ENCODE assay signal across 12 mouse cellular contexts in genomic region chr14:48331623-48332000, GRCm38 (mm10).
A peak's percentile ranks its signal among the peaks of the same experiment; 100 is the strongest.
DNase-seq lines count a peak whose midpoint lies in the region; ATAC-seq lines count a peak whose summit lies in the region.
"Had no signal": no experiment of that assay in that cellular context is flagged by ENCODE, and none has a peak within 500 bp of the region (broad histone marks: within the 10 kb centered on the region; RNA-seq: fewer than 3 reads in every experiment).

No protein-coding gene starts in this region.

- H3K9ac ChIP-seq in kidney, embryonic 14.5 days (ENCODE audit: low read depth, low read length), result no peak overlapping the region
- no peak overlapping the region for H3K9ac ChIP-seq in forebrain, embryonic 16.5 days (replicated peaks; ENCODE audit: low read depth, low read length)
- no peak overlapping the region for H3K9ac ChIP-seq in limb, embryonic 11.5 days (ENCODE audit: low read length)
- H3K9ac ChIP-seq: heart, embryonic 15.5 days had no signal

- H3K4me2 ChIP-seq in kidney, embryonic 14.5 days (replicated peaks; ENCODE audit: low read depth, low read length), result no peak overlapping the region
- H3K4me2 ChIP-seq in forebrain, embryonic 16.5 days (ENCODE audit: low read length), result no peak overlapping the region
- no peak overlapping the region for H3K4me2 ChIP-seq in limb, embryonic 11.5 days (ENCODE audit: low read depth, severe bottlenecking)
- H3K4me2 ChIP-seq: liver, embryonic 11.5 days had no signal

- peak overlapping the region; percentile 71; the same call in 1 of the 2 replicates for H3K27ac ChIP-seq in kidney, embryonic 14.5 days (ENCODE audit: low read depth, low read length)
- H3K27ac ChIP-seq in forebrain, embryonic 16.5 days (ENCODE audit: low read length), result peak overlapping the region; percentile 11; the same call in 1 of the 2 replicates
- 0 out of 2 replicates have a peak overlapping the region, but pooled peaks have one; percentile 72 for H3K27ac ChIP-seq in limb, embryonic 11.5 days (replicated peaks; ENCODE audit: low read depth, low read length)

- no peak for DNase-seq in kidney, adult 8-10 months
- DNase-seq in brain, adult 2 months (ENCODE audit: low read depth, low spot score), result peak; percentile 73
- no peak for DNase-seq in limb, embryonic 11.5 days (ENCODE audit: low spot score)
- no peak for DNase-seq in cerebellum, postnatal 36 days
- DNase-seq in ovary, postnatal 14 days (ENCODE audit: low spot score), result no peak

- no peaks in the 10 kb centered on the region for H3K9me3 ChIP-seq in kidney, embryonic 14.5 days (ENCODE audit: control insufficient read depth, low read length)
- H3K9me3 ChIP-seq in forebrain, embryonic 16.5 days (ENCODE audit: control insufficient read depth, low read length), result no peaks in the 10 kb centered on the region
- no peaks in the 10 kb centered on the region for H3K9me3 ChIP-seq in limb, embryonic 11.5 days (ENCODE audit: control insufficient read depth, low read length)
- H3K9me3 ChIP-seq: G1E; heart, embryonic 15.5 days; midbrain, embryonic 10.5 days had no signal

- H3K4me1 ChIP-seq in kidney, embryonic 14.5 days (ENCODE audit: control insufficient read depth, insufficient read depth, low read length), result peaks cover 18% of the 10 kb centered on the region
- H3K4me1 ChIP-seq in forebrain, embryonic 16.5 days (replicated peaks; ENCODE audit: control insufficient read depth, insufficient read depth, low read length), result peaks cover 17% of the 10 kb centered on the region
- H3K4me1 ChIP-seq in limb, embryonic 11.5 days (ENCODE audit: control insufficient read depth, insufficient read depth, low read length), result peaks cover 27% of the 10 kb centered on the region

- ATAC-seq in kidney, embryonic 14.5 days (ENCODE audit: low FRiP score, low TSS enrichment), result no peak
- ATAC-seq in forebrain, embryonic 16.5 days, result no peak
- ATAC-seq in limb, embryonic 11.5 days (ENCODE audit: insufficient number of reproducible peaks, low FRiP score, low TSS enrichment, low read depth), result no peak
- ATAC-seq: inflammation-experienced regulatory T-cells, adult 6 months had no signal

- H3K4me3 ChIP-seq in kidney, embryonic 14.5 days (ENCODE audit: low read length), result no peak overlapping the region
- no peak overlapping the region for H3K4me3 ChIP-seq in forebrain, embryonic 16.5 days (replicated peaks; ENCODE audit: low read length)
- H3K4me3 ChIP-seq in limb, embryonic 11.5 days (ENCODE audit: low read depth, low read length), result no peak overlapping the region
- H3K4me3 ChIP-seq: heart, embryonic 15.5 days had no signal

- 41% methylated on average over 2 of the region's 2 CpGs for WGBS in kidney, embryonic 14.5 days
- 78% methylated on average over 2 of the region's 2 CpGs for WGBS in forebrain, embryonic 16.5 days
- WGBS in limb, embryonic 11.5 days, result 32% methylated on average over 2 of the region's 2 CpGs

- H3K27me3 ChIP-seq in kidney, embryonic 14.5 days (ENCODE audit: control insufficient read depth, insufficient read depth, low read length), result no peaks in the 10 kb centered on the region
- H3K27me3 ChIP-seq in forebrain, embryonic 16.5 days (replicated peaks; ENCODE audit: control insufficient read depth, insufficient read depth, low read length), result no peaks in the 10 kb centered on the region
- H3K27me3 ChIP-seq in limb, embryonic 11.5 days (ENCODE audit: control insufficient read depth, insufficient read depth, low read length), result no peaks in the 10 kb centered on the region

- no peaks in the 10 kb centered on the region for H3K36me3 ChIP-seq in kidney, embryonic 14.5 days (ENCODE audit: control insufficient read depth, insufficient read depth, low read length)
- H3K36me3 ChIP-seq in forebrain, embryonic 16.5 days (ENCODE audit: control insufficient read depth, insufficient read depth), result no peaks in the 10 kb centered on the region
- H3K36me3 ChIP-seq in limb, embryonic 11.5 days (ENCODE audit: control insufficient read depth, insufficient read depth, low read length), result no peaks in the 10 kb centered on the region
- H3K36me3 ChIP-seq: G1E; heart, embryonic 15.5 days; midbrain, embryonic 10.5 days had no signal

Comparison
In these comparisons a context has a peak if more than half of its experiments do, and no peak if none do; other contexts are left out.
1. H3K27ac ChIP-seq: peak in every context shown above with its lines; median percentile 72 in limb, embryonic 11.5 days; 71 in kidney, embryonic 14.5 days; 11 in forebrain, embryonic 16.5 days.